Mouse (Mus musculus) liver, embryonic 14.5 days (tissue): ENCODE measurements around the gene Dntt.

Experiments
- CTCF ChIP-seq: IDR thresholded peaks from 2 replicates; pipeline ENCODE4 v1.5.1; 2016; ENCODE audit warnings: antibody characterized with exemption, low read depth, control low read depth
- EP300 ChIP-seq: IDR thresholded peaks from 2 replicates; pipeline ENCODE4 v1.6.1; 2016; ENCODE audit warnings: antibody characterized with exemption, low read depth

DNA sequence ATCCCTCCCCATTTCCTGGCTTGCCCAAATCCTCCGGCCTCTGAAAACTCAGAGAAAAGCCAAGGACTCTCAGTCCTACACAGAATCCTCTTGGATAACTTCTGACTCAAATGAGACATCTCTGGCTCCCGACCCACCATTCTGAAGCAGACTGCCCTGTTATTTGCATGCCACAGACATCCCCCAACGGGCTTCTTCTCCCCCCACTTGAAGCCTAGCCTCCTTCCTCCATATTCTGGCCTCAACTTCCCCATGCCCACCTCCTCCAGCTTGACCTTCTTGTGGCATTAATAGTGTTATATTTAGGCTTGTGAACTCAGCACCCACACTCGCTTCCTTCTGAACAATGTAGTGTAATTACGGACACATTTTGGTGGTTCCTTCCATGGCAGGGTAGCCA is 48.4 kb upstream of the Dntt start:
- TF ChIP-seq CTCF = no peak
- no peak for TF ChIP-seq EP300
